Mouse (Mus musculus) hindbrain, embryonic 16.5 days (tissue): Measurements from ENCODE around the gene Cacna2d3. TPM values are rescaled to one million over a fixed set of nuclear protein-coding genes. Genes with fewer than 3 reads are reported as not detected.

Experiments
- ATAC-seq: fragments of 200-750 bp; cut with Nextera tagmentation; 2 replicates; pipeline ENCODE4 v1.8.0; 2017; ENCODE audit warnings: moderate TSS enrichment, moderate library complexity
- H3K27ac ChIP-seq: fragments of 300-500 bp; sonication (generic); 2 replicates; pipeline ENCODE4 v1.5.1; 2014; ENCODE audit warnings: low read depth, mild to moderate bottlenecking, control low read depth, low read length, moderate library complexity
- H3K27me3 ChIP-seq: fragments of 300-500 bp; sonication (generic); replicated peaks from 2 replicates; pipeline ENCODE4 v1.6.1; 2014; ENCODE audit warnings: low read length; ENCODE audit not compliant: control insufficient read depth, insufficient read depth
- H3K36me3 ChIP-seq: fragments of 300-500 bp; sonication (generic); 2 replicates; pipeline ENCODE4 v1.6.1; 2014; ENCODE audit warnings: mild to moderate bottlenecking, low read length, moderate library complexity, mixed read lengths; ENCODE audit not compliant: control insufficient read depth, insufficient read depth
- H3K4me1 ChIP-seq: fragments of 300-500 bp; sonication (generic); 2 replicates; pipeline ENCODE4 v1.6.1; 2014; ENCODE audit warnings: low read depth, low read length; ENCODE audit not compliant: control insufficient read depth, insufficient read depth
- H3K4me2 ChIP-seq: fragments of 300-500 bp; sonication (generic); 2 replicates; pipeline ENCODE4 v1.6.1; 2014; ENCODE audit warnings: mild to moderate bottlenecking, low read length, control low read depth, moderate library complexity
- H3K4me3 ChIP-seq: fragments of 300-500 bp; sonication (generic); 2 replicates; pipeline ENCODE4 v1.5.1; 2014; ENCODE audit warnings: mild to moderate bottlenecking, low read length, control low read depth, moderate library complexity
- H3K9ac ChIP-seq: fragments of 300-500 bp; sonication (generic); 2 replicates; pipeline ENCODE4 v1.6.1; 2014; ENCODE audit warnings: low read depth, mild to moderate bottlenecking, control low read depth, low read length, moderate library complexity
- H3K9me3 ChIP-seq: fragments of 300-500 bp; sonication (generic); 2 replicates; pipeline ENCODE4 v1.6.1; 2014; ENCODE audit warnings: mild to moderate bottlenecking, low read length, moderate library complexity; ENCODE audit not compliant: control insufficient read depth
- WGBS: fragments of 180-500 bp; shearing (Covaris S2); extraction: QIAGEN DNeasy Blood & Tissue Kit; methylation state at CpG from one replicate; pipeline ENCODE4 v1.1.7; 2014; 5-methylcytosine and 5-hydroxymethylcytosine counted together
- polyA plus RNA-seq: library from polyadenylated mRNA; unstranded; fragments of >200 nt; fragmentation: Nextera tagmentation; extraction: Ambion mirVana; gene quantifications from 2 replicates; pipeline ENCODE4 v1.2.1, GENCODE M21; 2015

Cacna2d3 gene
- polyA plus RNA-seq, 1 experiment from 2014 or later, result 32.8 TPM

DNA sequence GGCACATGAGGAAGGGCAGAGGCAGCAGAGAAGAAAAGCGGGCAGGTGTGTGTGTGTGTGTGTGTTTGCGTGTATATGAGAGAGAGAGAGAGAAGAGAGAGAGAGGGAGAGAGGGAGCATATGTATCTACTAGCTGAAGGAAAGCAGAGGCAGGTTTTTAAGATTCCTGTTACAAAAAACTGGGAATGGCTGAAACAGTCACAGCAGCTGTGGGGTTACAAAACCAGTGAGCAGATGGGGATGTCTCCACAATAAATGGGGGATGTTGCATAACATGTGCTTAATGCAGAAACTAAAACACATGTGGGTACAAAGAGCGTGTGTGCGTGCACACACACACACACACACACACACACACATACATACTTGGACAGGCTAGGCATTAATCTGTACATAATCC is 752.4 kb downstream of the Cacna2d3 start:
- Histone ChIP-seq H3K9me3 (no peaks in the 10 kb centered on the region), H3K36me3 (no peaks in the 10 kb centered on the region), H3K4me1 (no peaks in the 10 kb centered on the region; the same call in 1 of the 2 replicates), H3K4me2 (no peak overlapping the region), H3K9ac (no peak overlapping the region), H3K4me3 (no peak overlapping the region), H3K27ac (no peak overlapping the region), H3K27me3 (no peaks in the 10 kb centered on the region)
- no peak for ATAC-seq
- WGBS, result 89% methylated on average over 4 of the region's 4 CpGs

DNA sequence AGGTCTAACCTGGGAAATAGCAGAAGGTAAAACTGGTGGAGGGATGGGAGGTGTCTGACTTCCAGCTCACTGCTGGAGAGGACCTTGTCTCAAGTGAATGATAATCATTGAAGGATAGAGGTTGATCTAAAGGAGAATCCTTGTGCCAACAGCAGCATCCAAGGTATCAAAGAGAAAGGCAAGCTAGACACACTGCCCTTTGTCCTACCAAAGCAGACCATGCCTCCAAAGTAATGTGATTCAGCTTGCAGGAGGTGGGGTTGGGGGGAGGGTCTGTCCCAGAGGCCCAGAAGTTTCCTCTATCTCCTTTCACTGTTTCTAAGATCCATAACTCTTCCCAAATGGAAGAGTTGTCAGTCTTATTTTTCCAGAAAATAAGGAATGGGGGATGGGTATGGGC is 754.8 kb downstream of the Cacna2d3 start:
- H3K4me1 ChIP-seq, result no peaks in the 10 kb centered on the region
- H3K4me3 ChIP-seq, result no peak overlapping the region
- H3K9me3 ChIP-seq, result no peaks in the 10 kb centered on the region
- no peak overlapping the region for H3K4me2 ChIP-seq
- H3K27ac ChIP-seq, result no peak overlapping the region
- no peaks in the 10 kb centered on the region for H3K36me3 ChIP-seq
- ATAC-seq, result no peak
- no peak overlapping the region for H3K9ac ChIP-seq
- H3K27me3 ChIP-seq, result no peaks in the 10 kb centered on the region

DNA sequence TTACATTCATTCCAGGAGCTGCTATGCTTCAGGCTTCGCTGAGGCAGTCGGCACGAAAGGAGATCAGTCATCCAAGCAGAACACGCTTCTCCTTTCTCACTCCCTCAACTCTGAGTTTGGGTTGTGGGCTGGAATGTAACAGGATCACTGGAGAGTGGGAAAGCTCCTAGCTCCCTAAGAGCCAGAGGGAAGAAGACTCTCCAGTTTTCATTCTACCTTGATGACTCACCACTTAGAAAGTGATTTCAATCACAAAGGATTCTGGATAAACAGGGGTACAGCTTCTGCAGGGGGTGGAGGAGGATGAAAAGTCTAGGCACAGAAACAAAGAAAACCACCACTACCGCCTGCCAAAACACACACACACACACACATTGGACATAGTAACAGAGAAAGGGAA is 760.3 kb downstream of the Cacna2d3 start:
- no peak overlapping the region for H3K4me3 ChIP-seq
- H3K9me3 ChIP-seq, result no peaks in the 10 kb centered on the region
- H3K4me2 ChIP-seq, result no peak overlapping the region
- WGBS, result 71% methylated on average over 5 of the region's 5 CpGs
- H3K36me3 ChIP-seq, result no peaks in the 10 kb centered on the region
- no peak overlapping the region for H3K27ac ChIP-seq
- no peaks in the 10 kb centered on the region for H3K27me3 ChIP-seq
- peaks cover 12% of the 10 kb centered on the region for H3K4me1 ChIP-seq
- H3K9ac ChIP-seq, result no peak overlapping the region
- no peak for ATAC-seq

DNA sequence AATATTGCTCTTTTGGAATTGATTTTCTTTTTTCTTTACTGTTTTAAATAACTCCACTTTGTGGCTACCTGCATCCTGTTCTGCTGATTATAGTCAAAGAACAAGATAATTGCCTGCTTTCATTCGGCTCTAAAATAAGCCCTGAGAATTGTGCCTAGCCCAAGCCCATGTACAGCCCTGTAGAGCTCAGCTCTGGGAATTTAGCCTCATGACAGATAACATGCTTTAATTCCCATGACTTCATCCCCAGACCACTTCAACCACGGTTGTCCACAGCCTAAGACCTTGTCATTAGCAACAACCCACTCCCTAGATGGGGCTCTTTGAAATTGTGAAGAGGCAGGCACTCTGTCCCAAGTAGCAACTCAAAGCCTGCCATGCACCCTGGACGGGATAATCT is 762.6 kb downstream of the Cacna2d3 start:
- WGBS, result 14% methylated on average over 3 of the region's 3 CpGs
- peak overlapping the region; percentile 64 for H3K27ac ChIP-seq
- H3K4me2 ChIP-seq, result no peak overlapping the region
- H3K4me1 ChIP-seq, result peaks cover 16% of the 10 kb centered on the region
- no peak overlapping the region for H3K9ac ChIP-seq
- H3K36me3 ChIP-seq, result no peaks in the 10 kb centered on the region
- H3K9me3 ChIP-seq, result no peaks in the 10 kb centered on the region
- H3K4me3 ChIP-seq, result no peak overlapping the region
- ATAC-seq, result peak; percentile 43
- no peaks in the 10 kb centered on the region for H3K27me3 ChIP-seq

DNA sequence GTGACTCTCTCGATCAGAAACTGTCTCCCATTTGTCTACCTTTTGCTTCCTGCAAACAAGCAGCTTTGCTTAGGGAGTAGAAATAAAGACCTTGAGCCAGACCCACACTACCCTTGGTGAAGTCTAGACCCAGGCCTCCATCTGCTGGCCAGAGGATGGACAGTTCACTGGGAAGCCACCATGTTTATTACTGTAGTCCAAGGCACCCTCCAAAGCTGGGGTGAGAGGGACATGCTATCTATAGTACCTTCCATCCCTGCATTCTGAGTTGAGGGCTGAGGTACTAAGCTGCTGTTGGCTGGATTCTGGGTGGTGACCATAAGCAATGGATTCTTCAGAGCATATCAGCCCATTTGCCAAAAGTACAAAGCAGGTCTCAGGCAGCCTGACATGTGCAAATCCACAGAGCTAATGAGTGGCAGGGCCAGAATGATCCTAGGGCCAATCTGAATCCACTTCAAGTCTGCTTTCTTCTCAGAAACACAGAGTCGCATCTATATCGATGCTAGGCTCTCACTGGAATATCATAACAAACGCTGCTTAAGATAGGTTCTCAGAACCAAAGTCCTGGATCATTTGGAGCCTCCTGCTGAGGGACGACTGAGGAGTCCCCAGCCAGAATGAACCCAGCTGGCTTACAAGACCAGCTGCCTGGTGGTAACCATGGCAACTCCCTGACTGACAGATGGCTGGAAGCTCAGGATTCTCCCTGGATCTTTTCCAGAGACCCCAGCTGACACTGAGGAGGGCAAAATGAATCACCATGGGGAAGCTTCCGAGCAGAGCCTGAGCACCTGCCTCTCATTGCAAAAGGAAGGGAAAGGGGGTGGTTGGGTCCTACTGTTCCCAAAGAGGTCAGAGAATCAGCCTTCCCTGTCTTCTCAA is 763.3 kb downstream of the Cacna2d3 start:
- H3K27me3 ChIP-seq, result no peaks in the 10 kb centered on the region
- no peaks in the 10 kb centered on the region for H3K36me3 ChIP-seq
- peaks cover 16% of the 10 kb centered on the region for H3K4me1 ChIP-seq
- H3K9me3 ChIP-seq, result no peaks in the 10 kb centered on the region
- H3K4me3 ChIP-seq, result no peak overlapping the region
- H3K4me2 ChIP-seq, result no peak overlapping the region
- H3K9ac ChIP-seq, result no peak overlapping the region
- 14% methylated on average over 6 of the region's 6 CpGs for WGBS
- H3K27ac ChIP-seq, result peak overlapping the region; percentile 64
- peak; percentile 90 for ATAC-seq

DNA sequence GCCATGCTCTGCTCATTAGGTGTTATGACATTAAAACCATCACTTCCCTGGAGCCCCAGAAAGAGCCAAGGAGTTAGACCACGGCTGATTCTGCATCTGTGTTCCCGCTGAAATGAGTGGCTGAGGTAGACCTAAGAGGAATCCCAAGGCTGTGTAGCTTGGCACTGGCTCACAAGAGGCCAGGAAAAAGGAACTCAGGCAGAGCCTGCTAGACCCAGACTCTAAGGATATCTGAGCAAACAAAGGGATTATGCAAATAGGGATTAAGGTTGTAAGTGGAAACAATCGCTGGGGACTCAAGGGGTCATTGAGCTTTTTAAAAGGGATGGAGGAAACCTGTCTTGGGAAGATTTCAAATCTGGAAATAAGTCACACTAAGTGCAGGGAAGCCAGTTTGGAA is 766.5 kb downstream of the Cacna2d3 start:
- 3% methylated on average over 3 of the region's 3 CpGs for WGBS
- no peak for ATAC-seq
- Histone ChIP-seq H3K4me2 (no peak overlapping the region), H3K4me3 (no peak overlapping the region), H3K27ac (no peak overlapping the region), H3K9ac (no peak overlapping the region), H3K4me1 (peaks cover 16% of the 10 kb centered on the region), H3K27me3 (no peaks in the 10 kb centered on the region), H3K36me3 (no peaks in the 10 kb centered on the region), H3K9me3 (no peaks in the 10 kb centered on the region)

DNA sequence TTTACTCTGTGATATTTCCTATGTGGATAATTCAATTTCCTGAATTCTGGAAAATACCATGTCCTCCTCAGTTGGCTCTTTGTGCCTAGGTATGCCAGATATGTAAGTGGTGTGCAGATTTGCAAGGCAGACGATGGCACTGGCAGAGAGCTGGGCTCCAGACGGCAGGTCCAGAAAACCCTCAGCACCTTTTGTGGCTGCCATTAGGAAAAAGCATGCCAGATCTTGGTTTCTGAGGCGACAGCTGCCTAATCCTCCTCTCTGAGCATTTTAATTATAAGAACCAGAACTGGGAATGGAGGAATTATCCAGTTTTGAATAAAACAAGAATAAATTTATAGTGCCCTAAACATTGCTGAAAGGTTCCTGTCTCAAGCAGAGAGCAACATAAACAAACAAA is 767.1 kb downstream of the Cacna2d3 start:
- Histone ChIP-seq H3K4me3 (no peak overlapping the region), H3K9me3 (no peaks in the 10 kb centered on the region), H3K4me2 (no peak overlapping the region), H3K36me3 (no peaks in the 10 kb centered on the region), H3K9ac (no peak overlapping the region), H3K27me3 (no peaks in the 10 kb centered on the region), H3K4me1 (peaks cover 16% of the 10 kb centered on the region), H3K27ac (no peak overlapping the region)
- WGBS, result 25% methylated on average over 3 of the region's 3 CpGs
- no peak for ATAC-seq

DNA sequence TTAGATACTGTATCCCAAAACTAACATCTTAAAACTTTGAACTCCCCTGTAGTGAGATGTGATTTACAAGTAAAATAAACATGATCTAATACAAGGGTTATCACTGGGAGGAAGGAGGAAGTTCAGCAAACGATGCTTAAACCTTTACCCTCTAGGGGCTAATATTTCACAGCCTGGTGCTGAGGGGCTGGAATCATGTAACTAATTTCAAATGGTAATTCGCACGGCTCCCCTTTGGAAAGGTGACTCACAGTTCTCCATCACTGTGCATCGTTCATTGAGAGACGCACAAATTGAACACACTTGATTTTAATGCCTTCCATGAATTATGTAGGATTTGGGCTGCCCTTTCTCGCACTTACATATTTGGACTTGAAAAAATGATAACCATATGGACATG is 767.6 kb downstream of the Cacna2d3 start:
- no peaks in the 10 kb centered on the region for H3K36me3 ChIP-seq
- H3K9ac ChIP-seq, result no peak overlapping the region
- 33% methylated on average over 6 of the region's 6 CpGs for WGBS

DNA sequence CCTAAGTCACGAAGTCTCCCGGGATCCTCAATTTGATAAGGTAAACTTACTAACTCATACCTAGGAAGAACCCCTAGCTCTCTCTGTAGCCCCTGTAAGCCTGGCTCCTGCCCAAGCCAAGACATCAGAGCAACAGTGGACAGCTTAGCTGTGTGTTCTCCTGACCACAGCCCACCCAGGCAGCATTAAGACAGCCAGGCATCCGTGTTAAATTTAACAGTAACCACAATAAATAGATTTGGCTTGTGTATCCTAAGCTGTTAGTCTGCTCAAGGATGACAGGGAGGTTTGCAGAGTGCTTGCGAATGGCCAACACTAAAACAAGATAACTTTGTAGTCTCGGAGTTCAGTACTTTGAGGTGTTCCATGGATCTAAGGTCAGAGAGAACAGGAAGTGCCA is 768.3 kb downstream of the Cacna2d3 start:
- peaks cover 10% of the 10 kb centered on the region for H3K4me1 ChIP-seq
- H3K36me3 ChIP-seq, result no peaks in the 10 kb centered on the region
- no peak overlapping the region for H3K27ac ChIP-seq
- no peak overlapping the region for H3K4me2 ChIP-seq
- ATAC-seq, result no peak
- 76% methylated on average over 5 of the region's 5 CpGs for WGBS
- no peaks in the 10 kb centered on the region for H3K27me3 ChIP-seq
- no peaks in the 10 kb centered on the region for H3K9me3 ChIP-seq
- H3K9ac ChIP-seq, result no peak overlapping the region
- no peak overlapping the region for H3K4me3 ChIP-seq

More for the DNA sequence above, 767.6 kb downstream of the Cacna2d3 start:
- Histone ChIP-seq H3K27ac (no peak overlapping the region), H3K4me2 (no peak overlapping the region), H3K4me1 (peaks cover 14% of the 10 kb centered on the region), H3K9me3 (no peaks in the 10 kb centered on the region), H3K27me3 (no peaks in the 10 kb centered on the region), H3K4me3 (no peak overlapping the region)
- ATAC-seq, result no peak
